Mouse (Mus musculus) small intestine, adult 2 months (tissue): ENCODE results near the gene Dpf3.

Experiments used
- CTCF ChIP-seq: fragments of 200-500 bp; IDR thresholded peaks from 2 replicates; pipeline ENCODE4 v1.5.1; 2012; ENCODE audit warnings: low read depth, mild to moderate bottlenecking, control low read depth, inconsistent platforms, low read length, moderate library complexity, mixed read lengths; ENCODE audit not compliant: insufficient replicate concordance, insufficient read length; ENCODE audit errors: extremely low read depth
- POLR2A ChIP-seq: fragments of 200-500 bp; IDR thresholded peaks from 2 replicates; pipeline ENCODE4 v1.6.1; 2012; ENCODE audit warnings: low read depth, mild to moderate bottlenecking, control low read depth, inconsistent platforms, low read length, moderate library complexity

DNA sequence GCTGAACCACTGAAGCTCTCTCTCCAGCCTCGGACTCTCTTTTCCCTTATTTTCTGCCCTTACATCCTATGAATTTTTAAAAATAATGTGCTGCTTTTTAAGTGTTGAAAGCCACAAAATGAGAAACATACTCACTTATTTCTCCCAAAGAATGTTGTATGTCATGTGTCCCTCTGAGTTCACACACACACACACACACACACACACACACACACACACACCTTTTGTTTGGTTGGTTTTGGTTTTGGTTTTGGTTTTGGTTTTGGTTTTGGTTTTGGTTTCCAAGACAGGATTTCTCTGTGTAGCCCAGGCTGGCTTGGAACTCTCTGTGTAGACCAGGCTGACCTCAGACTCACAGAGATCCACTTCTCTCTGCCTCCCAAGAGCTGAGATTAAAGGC is 37.0 kb downstream of the Dpf3 start:
- no peak for TF ChIP-seq POLR2A
- no peak for TF ChIP-seq CTCF
